Mouse (Mus musculus): ENCODE data around the gene Lrrc36. TPM values are rescaled to one million over a fixed set of nuclear protein-coding genes. Genes with fewer than 3 reads are reported as not detected.
A peak's percentile ranks its signal among the peaks of the same experiment; 100 is the strongest.

Gene Lrrc36
- total RNA-seq, 2 experiments from 2014 or later = 0.53 to 0.97 TPM

DNA sequence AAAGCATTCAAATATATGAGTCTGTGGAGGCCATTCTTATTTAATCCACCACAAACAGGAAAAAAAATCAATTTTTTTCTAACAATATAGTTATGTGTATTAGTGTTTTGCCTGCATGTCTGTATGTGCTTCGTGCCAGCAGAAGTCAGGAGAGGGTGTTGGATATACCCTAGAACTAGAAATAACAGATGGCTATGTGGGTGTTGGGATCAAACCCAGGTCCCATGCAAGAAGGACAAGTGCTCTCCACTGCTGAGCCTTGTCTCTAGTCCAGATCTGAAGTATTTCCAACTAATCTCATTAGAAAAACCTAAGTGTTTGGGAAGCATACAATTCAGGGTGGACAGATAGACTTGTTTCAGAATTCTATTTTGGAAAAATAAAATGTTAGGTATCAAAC, 8.6 kb downstream of the Lrrc36 start:
- intact Hi-C loops (cut with DNase I; ENCODE audit: low total_unique reads) = no loop called here
- DNase-seq = no peak

DNA sequence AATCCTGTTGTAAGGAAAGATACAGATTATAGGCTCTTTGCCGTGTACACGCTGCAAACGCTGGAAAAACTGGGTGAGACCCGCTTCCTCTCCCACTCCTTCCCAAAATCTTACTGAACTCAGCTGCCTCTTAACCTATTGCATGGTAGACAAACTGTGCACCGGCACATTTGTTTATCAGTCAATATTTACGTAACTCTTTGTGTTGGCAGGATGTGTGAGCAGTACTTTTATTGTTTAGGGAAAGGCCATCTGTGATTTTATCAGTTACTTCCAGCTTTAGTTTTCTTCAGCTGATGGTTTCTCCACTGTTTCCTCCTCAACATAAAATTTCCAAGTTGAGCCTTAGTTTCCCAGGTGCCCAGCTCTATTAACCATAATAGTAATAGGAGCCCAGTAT, 13.5 kb downstream of the Lrrc36 start:
- intact Hi-C loops (cut with DNase I; ENCODE audit: low total_unique reads) = no loop called here
- no peak for DNase-seq

DNA sequence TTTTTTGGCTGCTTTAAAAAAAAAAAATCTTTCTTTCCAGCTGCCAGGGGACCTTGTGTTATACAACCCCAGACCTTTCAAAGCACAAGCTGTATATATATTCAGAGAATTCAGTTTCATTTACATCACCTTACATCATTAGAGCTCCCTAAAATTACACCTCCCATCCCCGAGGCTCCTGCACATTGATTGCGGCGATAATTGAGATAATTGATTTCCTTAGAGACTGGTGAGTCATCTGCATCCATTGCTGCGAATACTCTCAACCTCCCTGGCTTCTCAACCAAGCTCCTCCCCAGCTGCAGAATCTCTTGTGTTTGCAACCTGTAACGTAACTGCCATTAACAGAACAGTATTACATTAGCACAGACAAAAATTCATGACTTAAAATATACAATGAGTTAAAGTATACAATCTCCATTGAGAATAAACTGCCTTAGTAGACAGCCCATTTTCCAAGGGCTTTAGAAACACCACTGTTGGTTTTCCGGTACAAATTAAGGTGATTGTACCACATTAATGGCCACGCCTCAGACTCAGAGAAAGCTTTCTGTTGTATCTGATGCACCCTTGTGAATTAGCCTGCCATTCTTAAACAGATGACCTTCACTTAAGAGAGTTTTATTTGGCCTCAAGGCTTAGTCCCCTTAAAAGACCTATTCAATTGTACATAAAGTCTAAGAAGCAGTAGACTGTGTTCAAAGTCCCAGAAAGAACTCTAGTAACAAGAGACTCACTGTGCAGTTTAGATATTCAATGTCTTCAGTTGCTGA, 18.6 kb downstream of the Lrrc36 start:
- intact Hi-C loops (cut with DNase I; ENCODE audit: low total_unique reads) = no loop called here
- DNase-seq = no peak

DNA sequence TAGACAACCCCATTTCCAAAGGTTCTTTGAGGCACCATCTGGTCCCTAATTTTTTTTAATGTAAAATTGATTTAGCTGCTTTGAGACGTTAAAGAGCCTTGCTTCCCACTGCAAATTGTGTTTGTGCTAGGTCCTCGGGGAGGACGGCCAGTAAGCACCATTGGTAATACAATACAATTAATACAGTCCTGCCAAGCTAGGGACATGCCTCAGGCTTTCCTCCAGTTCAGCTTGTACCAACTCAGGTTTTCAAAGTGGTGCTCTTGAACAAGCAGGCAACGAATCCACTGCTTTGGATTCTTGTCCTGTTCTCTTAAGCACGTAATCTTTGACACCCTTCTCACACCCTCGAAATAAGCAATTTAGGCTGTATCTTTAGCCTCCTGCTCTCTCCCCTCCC, 19.6 kb downstream of the Lrrc36 start:
- no peak for DNase-seq
- intact Hi-C loops (cut with DNase I; ENCODE audit: low total_unique reads) = no loop called here

DNA sequence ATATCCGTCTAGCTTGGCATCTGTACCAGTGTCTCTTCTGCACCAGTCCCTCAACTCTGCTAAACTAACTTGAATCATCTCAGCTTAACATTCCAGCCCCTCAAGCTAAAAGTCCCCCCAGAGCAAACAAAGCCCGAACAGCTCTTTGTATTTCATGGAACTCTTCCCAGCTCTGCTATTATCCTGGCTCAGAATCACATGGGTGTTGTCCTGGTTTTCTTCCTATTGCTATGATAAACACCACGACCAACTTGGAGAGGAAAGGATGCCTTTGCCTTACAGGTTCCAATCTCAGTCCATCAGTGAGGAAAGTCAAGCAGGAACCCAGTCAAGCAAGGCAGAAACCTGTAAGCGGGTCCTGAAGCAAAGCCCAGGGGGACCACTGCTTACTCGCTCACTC, 20.1 kb downstream of the Lrrc36 start:
- intact Hi-C loops (cut with DNase I; ENCODE audit: low total_unique reads) = no loop called here
- no peak for DNase-seq

DNA sequence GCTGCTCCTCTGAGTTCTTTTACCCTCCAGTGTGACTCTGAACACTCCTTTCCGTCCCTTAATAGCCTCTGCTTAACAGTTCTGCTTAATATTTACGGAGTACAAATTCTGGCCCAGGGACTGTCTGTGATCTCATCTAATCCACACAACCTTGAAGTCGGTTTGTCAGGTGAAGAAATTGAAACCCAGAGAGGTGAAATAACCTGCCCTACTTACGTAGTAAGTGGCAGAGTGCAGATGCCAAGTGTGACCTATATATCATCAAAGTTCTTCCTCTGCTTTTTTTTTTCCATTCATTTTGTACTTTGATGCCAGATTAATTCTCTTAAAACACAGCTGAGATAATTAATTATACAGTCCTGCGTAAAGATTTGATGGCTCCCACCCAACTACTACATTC, 20.8 kb downstream of the Lrrc36 start:
- intact Hi-C loops (cut with DNase I; ENCODE audit: low total_unique reads) = no loop called here
- no peak for DNase-seq

DNA sequence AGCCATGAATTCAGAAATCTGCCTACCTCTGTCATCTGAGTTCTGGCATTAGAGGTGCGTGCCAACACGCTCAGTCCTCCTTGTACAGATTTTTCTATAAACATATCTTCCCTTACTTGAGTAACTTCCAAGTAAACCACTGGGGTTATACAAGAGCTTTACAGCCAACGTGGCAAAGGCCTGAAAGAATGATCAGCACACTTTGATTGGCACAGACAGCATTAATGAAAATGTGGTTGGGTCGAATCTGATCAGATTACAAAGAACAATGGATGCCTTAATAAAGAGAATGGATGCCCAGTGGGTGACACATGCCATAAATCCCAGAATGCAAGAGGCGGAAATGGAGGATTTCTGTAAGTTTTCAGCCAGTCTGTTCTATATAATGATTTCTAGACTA, 22.8 kb downstream of the Lrrc36 start:
- intact Hi-C loops (cut with DNase I; ENCODE audit: low total_unique reads) = loop anchor here (5.0 kb wide), 1 partner anchor 41 kb away; no protein-coding TSS in a partner anchor
- DNase-seq = no peak

DNA sequence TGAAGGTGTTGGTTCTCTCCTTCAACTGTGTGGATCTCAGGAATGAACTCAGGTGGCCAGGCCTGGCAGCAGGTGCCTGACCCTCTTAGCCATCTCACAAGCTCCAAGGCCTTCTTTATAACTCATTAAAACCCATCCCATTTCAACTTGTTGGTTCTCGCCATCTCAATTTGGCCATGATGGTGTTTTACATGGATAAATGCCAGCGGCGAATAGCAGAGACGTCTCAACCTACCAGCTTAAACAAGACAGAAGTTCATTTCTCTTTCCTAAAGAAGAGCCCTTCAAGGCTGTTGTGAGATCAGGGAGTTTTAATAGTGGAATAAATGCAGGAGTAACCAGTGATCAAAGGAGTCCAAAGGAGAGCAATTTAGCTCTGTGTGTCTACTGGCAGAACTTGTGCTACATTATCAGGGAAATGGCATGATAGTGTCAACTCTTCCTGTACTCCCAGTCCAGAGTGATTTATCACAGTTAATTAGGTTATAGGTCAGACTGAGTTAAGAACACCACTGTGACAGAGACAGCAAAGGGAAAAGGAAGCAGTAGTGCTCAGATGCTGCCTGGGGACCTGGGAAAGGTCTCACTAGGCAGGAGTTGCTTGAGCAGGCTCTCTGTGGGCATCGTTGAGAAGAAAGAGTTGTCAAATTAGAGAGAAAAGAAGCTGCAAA, 23.8 kb downstream of the Lrrc36 start:
- DNase-seq = no peak
- intact Hi-C loops (cut with DNase I; ENCODE audit: low total_unique reads) = loop anchor here (5.0 kb wide), 1 partner anchor 40 kb away; no protein-coding TSS in a partner anchor

DNA sequence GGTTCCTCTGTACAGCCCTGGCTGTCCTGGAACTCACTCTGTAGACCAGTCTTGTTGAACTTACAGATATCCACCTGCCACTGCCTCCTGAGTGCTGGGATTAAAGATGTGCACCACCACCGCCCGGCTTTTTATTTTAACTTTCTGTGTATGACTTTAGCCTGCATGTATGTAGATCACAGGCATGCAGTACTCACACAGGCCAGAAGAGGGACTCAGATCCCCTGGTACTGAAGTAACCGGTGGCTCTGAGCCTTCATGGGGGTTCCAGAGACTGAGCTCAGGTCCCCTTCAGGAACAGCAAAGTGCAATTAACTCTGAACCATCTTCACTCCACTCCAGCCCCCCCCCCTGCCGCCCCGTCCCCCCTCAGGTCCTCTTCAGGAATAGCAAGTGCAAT, 25.5 kb downstream of the Lrrc36 start:
- intact Hi-C loops (cut with DNase I; ENCODE audit: low total_unique reads) = loop anchor here (5.0 kb wide), 1 partner anchor 38 kb away; no protein-coding TSS in a partner anchor
- peak; percentile 32 for DNase-seq

DNA sequence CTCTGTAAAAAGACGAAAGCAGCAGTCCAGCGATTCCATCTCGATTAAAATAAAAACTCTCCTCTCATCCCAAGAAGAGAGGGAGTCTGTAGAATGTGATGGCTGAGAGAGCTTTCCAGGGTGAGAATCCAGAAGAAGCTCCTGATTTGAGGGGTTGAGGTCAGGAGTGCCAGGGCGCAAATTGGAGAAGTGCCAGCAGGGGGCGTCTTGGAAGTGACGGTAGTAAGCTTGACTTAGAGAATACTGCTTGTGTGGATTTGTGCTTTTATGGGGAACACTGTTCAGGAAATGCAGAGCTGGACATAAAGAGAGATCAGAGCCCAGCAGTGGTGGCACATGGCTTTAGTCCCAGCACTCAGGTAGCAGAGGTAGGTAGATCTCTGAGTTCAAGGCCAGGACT, 28.1 kb downstream of the Lrrc36 start:
- intact Hi-C loops (cut with DNase I; ENCODE audit: low total_unique reads) = no loop called here
- peak; percentile 45 for DNase-seq

DNA sequence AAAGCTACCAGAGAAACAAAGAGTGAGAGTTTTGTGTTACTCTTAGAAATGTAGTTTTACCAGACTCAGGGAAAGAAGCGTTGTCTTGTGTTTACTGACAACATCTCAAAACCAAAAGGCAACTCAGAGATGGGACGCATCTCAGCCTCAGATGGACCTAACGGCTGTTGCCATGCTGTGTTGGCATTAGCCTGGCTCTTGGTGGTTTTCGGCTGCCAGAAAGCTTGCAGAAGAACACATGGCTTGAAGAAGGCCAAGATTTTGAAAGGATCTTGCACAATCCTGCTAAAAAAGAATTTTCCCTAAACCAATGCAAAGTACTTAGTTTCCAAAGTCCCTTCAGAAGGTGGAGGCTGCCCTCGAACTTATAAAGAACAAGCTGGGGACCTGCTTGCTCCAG, 29.3 kb downstream of the Lrrc36 start:
- DNase-seq = no peak
- intact Hi-C loops (cut with DNase I; ENCODE audit: low total_unique reads) = no loop called here

DNA sequence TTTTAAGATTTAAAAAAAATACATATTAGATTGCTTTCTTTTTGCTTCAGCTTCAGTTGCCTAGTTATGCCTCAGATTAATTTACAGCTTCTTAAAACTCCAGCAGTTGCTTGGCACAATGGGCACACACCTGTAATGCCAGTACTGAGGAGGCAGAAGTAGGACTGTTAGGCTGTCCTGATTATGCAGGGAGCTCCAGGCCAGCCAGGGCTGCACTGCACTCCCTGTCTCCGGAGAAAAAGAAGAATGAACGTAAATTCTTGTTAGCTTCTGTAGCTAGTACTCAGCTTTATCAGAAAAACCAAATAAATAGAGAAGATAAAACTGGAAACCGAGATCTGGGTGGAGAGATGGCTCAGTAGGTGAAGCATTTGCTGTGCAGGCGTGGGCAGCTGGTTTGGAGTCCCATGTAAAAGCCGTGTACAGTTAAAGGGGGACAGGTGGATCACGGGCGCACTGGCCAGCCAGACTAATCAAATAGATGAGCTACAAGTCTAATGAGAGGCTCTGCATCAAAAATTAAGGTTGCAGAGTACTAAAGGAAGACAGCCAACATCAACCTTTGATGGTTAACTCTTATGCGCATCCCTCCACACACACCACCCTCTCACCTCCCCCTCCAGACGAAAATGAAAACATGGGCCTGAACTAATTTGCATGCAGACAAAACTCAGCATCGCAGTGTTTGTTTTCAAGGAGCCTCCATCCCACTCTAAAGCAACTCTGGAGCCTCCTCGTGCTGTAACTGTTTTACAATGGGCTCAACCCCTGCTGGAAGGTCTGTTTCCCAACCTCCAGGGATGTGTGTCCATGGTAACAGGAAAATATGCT, 32.1 kb downstream of the Lrrc36 start:
- DNase-seq = no peak
- intact Hi-C loops (cut with DNase I; ENCODE audit: low total_unique reads) = no loop called here

DNA sequence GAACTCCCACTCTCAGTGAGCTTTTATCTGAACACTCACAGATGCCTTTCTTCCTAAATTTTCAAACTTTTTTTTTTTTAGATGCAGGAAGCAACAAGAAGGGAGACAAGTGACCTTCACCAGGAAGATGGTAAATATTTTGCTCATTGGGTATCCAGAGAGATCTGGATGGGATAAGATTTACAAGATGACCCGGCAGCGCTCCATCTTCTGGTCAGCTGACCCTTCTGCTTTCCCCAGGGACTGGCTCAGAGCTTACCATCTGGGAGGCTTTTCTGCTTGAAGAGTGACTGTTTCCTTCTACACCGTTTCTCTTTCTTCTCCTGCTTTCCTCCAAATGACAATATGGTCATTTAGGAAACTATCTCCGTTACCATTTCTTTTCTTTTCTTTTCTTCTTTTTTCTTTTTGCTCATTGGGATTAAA, 32.8 kb downstream of the Lrrc36 start:
- peak; percentile 64 for DNase-seq
- intact Hi-C loops (cut with DNase I; ENCODE audit: low total_unique reads) = no loop called here

DNA sequence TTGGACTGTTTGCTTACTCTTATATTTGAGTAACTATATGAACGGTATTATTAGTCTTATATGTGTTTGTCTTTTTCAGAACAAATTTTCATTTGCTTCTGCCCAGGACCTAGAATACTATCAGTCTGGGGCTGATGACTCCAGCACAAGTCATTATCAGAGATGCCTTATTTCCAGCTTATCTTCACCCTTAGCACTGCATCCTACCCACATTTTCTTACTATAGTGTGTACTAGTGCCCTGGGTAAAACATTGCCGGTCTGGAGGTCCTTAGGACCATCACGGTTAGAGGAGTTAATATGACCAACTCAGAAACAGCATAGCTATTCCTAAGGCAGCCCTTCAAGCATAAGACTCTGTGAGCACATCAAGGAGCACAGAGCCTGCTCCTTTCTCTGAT, 34.8 kb downstream of the Lrrc36 start:
- no peak for DNase-seq
- intact Hi-C loops (cut with DNase I; ENCODE audit: low total_unique reads) = no loop called here

DNA sequence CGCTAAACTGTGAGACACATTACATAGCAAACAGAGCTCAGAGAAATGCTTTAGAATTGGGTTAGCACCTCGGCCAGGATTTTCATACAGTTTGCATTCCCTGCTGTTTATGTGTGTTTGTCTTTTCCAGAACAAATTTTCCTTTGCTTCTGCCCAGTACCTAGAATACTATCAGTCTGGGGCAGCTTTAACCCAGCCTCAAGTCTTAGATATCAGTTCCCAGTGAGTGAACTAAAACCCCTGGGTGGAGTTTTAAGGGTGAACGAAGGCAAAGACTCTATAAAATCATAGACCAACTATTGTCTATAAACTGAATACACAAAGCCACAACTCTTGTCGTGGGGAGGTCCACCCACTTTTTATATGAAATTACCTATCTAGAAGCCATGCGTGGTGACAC, 35.2 kb downstream of the Lrrc36 start:
- intact Hi-C loops (cut with DNase I; ENCODE audit: low total_unique reads) = no loop called here
- DNase-seq = no peak

DNA sequence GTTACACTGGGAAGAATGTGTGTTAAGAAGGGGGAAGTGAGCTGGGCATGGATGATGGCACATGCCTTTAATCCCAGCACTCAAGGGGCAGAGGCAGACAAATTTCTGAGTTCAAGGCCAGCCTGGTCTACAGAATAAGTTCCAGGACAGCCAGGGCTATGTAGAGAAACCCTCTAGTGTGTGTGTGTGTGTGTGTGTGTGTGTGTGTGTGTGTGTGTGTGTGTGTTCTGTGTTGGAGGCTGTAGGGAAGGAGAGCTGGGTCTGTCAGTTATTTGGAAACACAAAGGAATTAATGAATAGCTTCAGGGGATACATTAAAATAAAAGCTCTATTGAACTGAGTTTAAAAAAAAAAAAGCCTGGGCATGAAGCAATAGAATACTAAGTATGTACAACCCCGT, 37.6 kb downstream of the Lrrc36 start:
- no peak for DNase-seq
- intact Hi-C loops (cut with DNase I; ENCODE audit: low total_unique reads) = loop anchor here (10.0 kb wide), 1 partner anchor 46 kb away; no protein-coding TSS in a partner anchor

DNA sequence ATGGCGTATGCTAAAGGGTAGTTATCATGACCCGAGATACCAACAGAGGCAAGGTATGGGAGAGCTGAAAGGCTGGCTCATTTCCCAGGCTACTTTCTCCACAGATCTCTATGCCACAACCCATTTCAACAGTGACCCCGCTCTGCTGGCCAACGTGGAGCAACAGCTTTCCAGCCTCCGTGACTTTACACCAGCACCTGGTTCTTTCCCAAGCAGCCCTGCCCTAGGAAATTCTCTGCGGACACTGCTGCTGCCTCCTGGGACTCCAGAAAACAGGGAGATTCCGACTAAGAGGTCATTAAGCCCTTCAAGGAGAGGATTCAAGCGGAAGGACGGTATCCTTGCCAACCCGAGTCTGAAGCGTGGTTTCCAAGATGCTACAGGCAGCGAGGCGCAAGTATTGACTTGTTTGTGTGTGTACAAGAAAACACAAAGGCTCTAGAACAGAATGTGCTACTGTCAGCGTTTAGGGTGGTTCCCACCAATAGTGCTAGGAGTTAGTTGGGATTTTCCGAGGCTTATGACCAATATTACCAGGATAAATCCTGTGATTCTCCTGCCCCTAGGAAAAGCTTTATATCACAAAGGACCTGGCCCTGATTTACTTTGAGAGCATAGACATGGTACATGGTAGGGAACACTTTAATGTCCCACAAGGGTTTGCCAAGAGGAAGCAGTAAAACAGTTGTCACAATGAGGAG, 38.7 kb downstream of the Lrrc36 start:
- intact Hi-C loops (cut with DNase I; ENCODE audit: low total_unique reads) = loop anchor here (10.0 kb wide), 1 partner anchor 47 kb away; no protein-coding TSS in a partner anchor
- no peak for DNase-seq

DNA sequence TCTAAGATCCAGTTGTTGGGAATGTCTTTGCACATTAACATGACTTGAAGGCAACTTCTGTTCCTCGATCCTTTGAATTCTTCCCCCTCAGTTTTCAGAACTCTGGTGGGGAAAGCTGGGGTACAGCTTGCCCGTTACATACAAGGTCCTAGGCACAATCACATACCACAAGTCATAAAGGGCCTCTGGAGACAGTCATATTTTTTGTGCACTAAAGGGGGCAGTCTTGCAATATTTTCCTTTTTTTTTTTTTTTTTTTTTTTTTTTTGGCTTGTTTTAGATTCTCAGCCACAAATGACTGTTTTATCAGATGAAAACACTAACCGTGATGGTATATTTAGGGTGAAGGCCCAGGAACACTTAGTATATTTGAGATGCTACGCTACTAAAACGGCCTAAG, 39.9 kb downstream of the Lrrc36 start:
- intact Hi-C loops (cut with DNase I; ENCODE audit: low total_unique reads) = loop anchor here (10.0 kb wide), 1 partner anchor 48 kb away; no protein-coding TSS in a partner anchor
- DNase-seq = no peak

DNA sequence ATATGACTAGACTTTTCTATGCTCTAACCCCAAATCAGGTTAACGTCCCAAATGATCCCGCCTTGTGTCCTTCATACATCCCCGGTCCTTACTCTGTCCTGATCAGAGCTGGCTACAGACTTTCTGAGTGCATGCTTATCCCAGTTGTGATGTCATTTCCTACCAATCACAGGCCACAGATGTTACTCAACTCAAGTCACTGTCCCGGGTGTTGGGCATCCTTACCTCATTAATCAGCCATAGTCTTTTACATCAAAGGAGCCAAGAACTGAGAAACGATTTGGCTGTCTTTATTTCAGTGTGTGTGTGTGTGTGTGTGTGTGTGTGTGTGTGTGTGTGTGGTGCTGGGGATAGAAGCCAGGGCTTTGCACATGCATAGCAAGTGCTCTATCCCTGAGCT, 40.7 kb downstream of the Lrrc36 start:
- intact Hi-C loops (cut with DNase I; ENCODE audit: low total_unique reads) = loop anchor here (10.0 kb wide), 1 partner anchor 49 kb away; no protein-coding TSS in a partner anchor
- no peak for DNase-seq
